Mouse (Mus musculus) brain, adult 2 months (tissue): ENCODE data around the gene Dzip1l.

ENCODE experiments used
- DNase-seq: peaks from one replicate; pipeline ENCODE4 v3.0.0; 2011; ENCODE audit warnings: low read depth, low spot score

Gene Dzip1l

DNA sequence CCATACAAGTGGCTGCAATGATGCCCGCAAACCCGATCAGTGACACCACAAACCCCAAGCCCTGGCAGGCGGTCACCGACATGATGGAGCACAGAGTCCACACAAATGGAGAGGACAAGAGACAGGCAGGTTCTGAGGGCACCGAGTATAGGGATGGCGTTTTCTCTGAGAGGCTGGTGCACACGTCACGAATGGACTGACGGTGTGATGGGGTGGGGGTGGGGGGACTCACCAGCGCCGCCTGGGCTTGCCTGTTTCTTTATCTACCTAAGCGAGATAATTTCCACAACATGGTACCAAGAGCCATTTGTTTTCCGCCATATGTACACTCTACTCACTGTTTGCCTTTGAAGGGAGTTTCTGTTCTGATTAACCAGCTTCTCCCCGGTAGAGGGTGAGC, 87.8 kb downstream of the Dzip1l start, which contains the start of gene Cldn18:
Cldn18 (minus strand) TSS at position 134 of the 400 bp plus-strand sequence.
- DNase-seq, result no peak
